Mouse (Mus musculus): ENCODE measurements at regions not wholly inside any gene's neighbourhood (a gene's known extent, or its start where the extent isn't known, plus 50 kb on each side); places are given as distances from the start of the nearest gene placed in this dataset.

DNA sequence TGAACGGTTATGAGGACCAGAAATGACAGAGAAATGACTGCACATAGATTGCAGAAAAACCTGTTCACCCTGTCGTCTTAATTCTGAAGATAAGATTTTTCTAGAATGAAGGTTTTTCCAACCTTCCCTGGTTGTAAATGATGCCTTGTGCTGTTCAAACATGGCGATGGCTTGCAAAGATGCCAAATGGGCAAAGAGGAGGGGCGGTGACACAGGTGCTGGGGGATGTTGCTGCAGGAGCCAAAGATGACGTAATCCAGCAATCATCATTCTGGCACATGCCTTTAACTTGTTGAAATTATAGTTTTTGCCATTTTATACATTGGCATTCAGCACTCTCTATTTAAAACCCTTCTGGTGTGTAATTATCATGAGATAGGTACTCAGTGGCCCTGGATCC is 263.8 kb downstream of the Gm9195 start:
- Histone ChIP-seq H3K27me3 (ENCODE audit: control insufficient read depth, insufficient read depth, low read length) (no peaks in the 10 kb centered on the region), H3K27ac (ENCODE audit: control insufficient read depth, insufficient read depth, low read length) (no peak overlapping the region), H3K4me1 (replicated peaks; ENCODE audit: control insufficient read depth, insufficient read depth, low read length) (no peaks in the 10 kb centered on the region), H3K36me3 (ENCODE audit: control insufficient read depth, insufficient read depth, low read length) (no peaks in the 10 kb centered on the region), H3K4me3 (ENCODE audit: control insufficient read depth, insufficient read depth, low read length) (no peak overlapping the region)
- 79% methylated on average over 5 of the region's 5 CpGs for WGBS
- no peak for DNase-seq
- TF ChIP-seq POLR2A (IDR thresholded peaks at IDR 0.05; ENCODE audit: control insufficient read depth, extremely low read depth, insufficient read depth, low read length, poor library complexity), result no peak
- no peak for TF ChIP-seq CTCF (IDR thresholded peaks at IDR 0.05; ENCODE audit: borderline replicate concordance, control insufficient read depth, extremely low read depth, insufficient read depth, low read length, poor library complexity)

DNA sequence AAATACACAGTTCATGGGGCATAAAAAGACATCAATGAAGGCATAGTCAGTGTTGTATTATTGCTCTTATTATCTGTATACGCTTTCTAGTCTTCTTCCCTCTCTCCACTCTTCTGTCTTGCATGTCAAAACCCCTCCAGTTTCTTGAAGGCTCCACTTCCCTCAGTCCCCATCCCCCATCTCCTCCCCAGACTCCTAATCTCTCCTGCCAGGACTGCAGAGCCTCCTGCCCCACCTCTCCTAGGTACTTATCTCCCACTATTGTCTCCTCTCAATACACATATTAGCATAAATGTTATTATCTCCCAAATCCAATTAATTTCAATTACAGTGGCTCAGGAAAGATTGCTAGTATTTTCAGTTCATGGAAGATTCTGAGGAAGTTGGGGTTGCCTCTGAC is 264.2 kb downstream of the Gm9195 start:
- no peak for DNase-seq
- Histone ChIP-seq H3K4me1 (replicated peaks; ENCODE audit: control insufficient read depth, insufficient read depth, low read length) (no peaks in the 10 kb centered on the region), H3K4me3 (ENCODE audit: control insufficient read depth, insufficient read depth, low read length) (no peak overlapping the region), H3K27ac (ENCODE audit: control insufficient read depth, insufficient read depth, low read length) (no peak overlapping the region), H3K36me3 (ENCODE audit: control insufficient read depth, insufficient read depth, low read length) (no peaks in the 10 kb centered on the region), H3K27me3 (ENCODE audit: control insufficient read depth, insufficient read depth, low read length) (no peaks in the 10 kb centered on the region)
- 81% methylated on average over 1 of the region's 1 CpGs for WGBS
- no peak for TF ChIP-seq CTCF (IDR thresholded peaks at IDR 0.05; ENCODE audit: borderline replicate concordance, control insufficient read depth, extremely low read depth, insufficient read depth, low read length, poor library complexity)
- TF ChIP-seq POLR2A (IDR thresholded peaks at IDR 0.05; ENCODE audit: control insufficient read depth, extremely low read depth, insufficient read depth, low read length, poor library complexity), result no peak

DNA sequence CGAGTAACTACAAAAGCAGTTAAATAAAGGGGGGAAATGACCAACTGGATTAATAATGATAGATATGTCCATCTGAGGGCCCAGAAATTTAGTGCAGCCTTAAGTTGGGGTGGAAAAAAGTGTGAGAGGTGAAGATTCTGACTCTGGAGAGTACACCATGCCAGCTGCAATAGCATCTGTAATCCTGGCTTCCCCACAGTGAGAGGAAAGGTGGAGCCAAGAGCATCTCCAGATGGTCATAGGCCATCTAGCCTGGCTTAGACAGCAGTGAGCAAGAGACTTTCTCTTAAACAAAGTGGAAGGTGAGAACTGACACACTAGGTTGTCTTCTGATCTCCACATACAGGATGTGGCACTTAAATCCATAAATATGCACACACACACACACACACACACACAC is 264.7 kb downstream of the Gm9195 start:
- DNase-seq, result no peak
- TF ChIP-seq CTCF (IDR thresholded peaks at IDR 0.05; ENCODE audit: borderline replicate concordance, control insufficient read depth, extremely low read depth, insufficient read depth, low read length, poor library complexity) (no peak), POLR2A (IDR thresholded peaks at IDR 0.05; ENCODE audit: control insufficient read depth, extremely low read depth, insufficient read depth, low read length, poor library complexity) (no peak)
- Histone ChIP-seq H3K36me3 (ENCODE audit: control insufficient read depth, insufficient read depth, low read length) (no peaks in the 10 kb centered on the region), H3K27me3 (ENCODE audit: control insufficient read depth, insufficient read depth, low read length) (no peaks in the 10 kb centered on the region), H3K4me3 (ENCODE audit: control insufficient read depth, insufficient read depth, low read length) (no peak overlapping the region), H3K27ac (ENCODE audit: control insufficient read depth, insufficient read depth, low read length) (no peak overlapping the region), H3K4me1 (replicated peaks; ENCODE audit: control insufficient read depth, insufficient read depth, low read length) (no peaks in the 10 kb centered on the region)
- 80% methylated on average over 1 of the region's 1 CpGs for WGBS

DNA sequence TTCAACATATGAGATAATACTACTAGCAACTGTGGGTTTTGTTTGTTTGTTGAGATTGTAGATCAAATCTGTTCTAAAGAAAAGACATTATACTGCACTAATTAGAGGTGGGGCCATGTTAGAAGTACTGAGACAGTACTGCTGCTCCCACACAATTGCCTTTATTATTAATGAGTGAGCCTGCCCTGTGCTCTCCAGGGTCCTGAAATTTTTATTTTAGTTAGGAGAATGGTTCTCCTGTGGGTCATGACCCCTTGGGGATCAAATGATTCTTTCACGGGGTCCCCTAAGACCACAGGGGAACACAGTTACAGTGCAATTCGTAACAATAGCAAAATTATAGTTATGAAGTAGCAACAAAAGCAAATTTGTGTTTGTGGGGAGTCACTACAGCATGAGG is 268.8 kb downstream of the Gm9195 start:
- Histone ChIP-seq H3K4me1 (replicated peaks; ENCODE audit: control insufficient read depth, insufficient read depth, low read length) (no peaks in the 10 kb centered on the region), H3K27me3 (ENCODE audit: control insufficient read depth, insufficient read depth, low read length) (no peaks in the 10 kb centered on the region), H3K36me3 (ENCODE audit: control insufficient read depth, insufficient read depth, low read length) (no peaks in the 10 kb centered on the region), H3K27ac (ENCODE audit: control insufficient read depth, insufficient read depth, low read length) (no peak overlapping the region), H3K4me3 (ENCODE audit: control insufficient read depth, insufficient read depth, low read length) (no peak overlapping the region)
- DNase-seq, result no peak
- no peak for TF ChIP-seq CTCF (IDR thresholded peaks at IDR 0.05; ENCODE audit: borderline replicate concordance, control insufficient read depth, extremely low read depth, insufficient read depth, low read length, poor library complexity)
- no peak for TF ChIP-seq POLR2A (IDR thresholded peaks at IDR 0.05; ENCODE audit: control insufficient read depth, extremely low read depth, insufficient read depth, low read length, poor library complexity)
- WGBS, result 41% methylated on average over 2 of the region's 2 CpGs

DNA sequence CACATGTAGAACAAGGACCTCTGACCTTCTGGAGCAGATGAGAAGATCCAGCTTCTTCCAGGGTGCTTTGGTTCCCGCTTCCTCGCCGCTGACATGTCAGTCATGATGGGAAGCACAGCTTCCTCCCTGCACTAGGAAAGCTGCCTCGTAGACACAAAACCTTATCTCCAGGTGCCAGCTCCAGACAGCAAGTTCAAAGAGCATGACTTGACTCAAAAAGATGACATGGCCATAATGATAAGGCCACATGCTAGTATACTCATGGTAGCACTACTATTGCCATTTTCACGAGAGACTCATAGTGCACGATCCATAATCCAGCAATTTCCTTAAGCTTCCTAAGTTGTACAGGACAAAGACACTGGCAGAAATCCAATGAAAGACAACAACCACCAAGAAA is 272.1 kb downstream of the Gm9195 start:
- Histone ChIP-seq H3K4me1 (replicated peaks; ENCODE audit: control insufficient read depth, insufficient read depth, low read length) (no peaks in the 10 kb centered on the region), H3K27me3 (ENCODE audit: control insufficient read depth, insufficient read depth, low read length) (no peaks in the 10 kb centered on the region), H3K27ac (ENCODE audit: control insufficient read depth, insufficient read depth, low read length) (no peak overlapping the region), H3K36me3 (ENCODE audit: control insufficient read depth, insufficient read depth, low read length) (no peaks in the 10 kb centered on the region), H3K4me3 (ENCODE audit: control insufficient read depth, insufficient read depth, low read length) (no peak overlapping the region)
- DNase-seq, result no peak
- TF ChIP-seq POLR2A (IDR thresholded peaks at IDR 0.05; ENCODE audit: control insufficient read depth, extremely low read depth, insufficient read depth, low read length, poor library complexity), result no peak
- TF ChIP-seq CTCF (IDR thresholded peaks at IDR 0.05; ENCODE audit: borderline replicate concordance, control insufficient read depth, extremely low read depth, insufficient read depth, low read length, poor library complexity), result no peak
- WGBS, result 88% methylated on average over 6 of the region's 6 CpGs

DNA sequence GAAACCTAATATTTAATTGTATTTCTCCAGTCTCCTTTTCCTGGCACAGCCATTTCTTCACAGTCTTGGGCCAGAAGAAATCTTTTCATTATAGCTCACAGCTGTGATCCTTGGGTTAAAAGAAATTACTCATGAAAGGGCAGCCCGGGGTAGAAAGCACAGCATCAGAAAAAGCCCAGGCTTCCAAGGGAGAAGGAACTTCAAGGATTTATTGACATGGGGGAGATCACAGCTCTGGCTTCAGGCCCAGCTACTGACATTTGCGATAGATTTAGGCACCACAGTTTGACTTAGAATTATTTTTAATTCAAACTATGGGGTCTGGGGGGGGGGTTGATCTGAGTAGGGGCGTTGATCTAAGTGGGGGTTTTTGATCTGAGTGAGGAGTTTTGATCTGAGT is 291.3 kb downstream of the Gm9195 start:
- no peak overlapping the region for H3K4me3 ChIP-seq (ENCODE audit: control insufficient read depth, insufficient read depth, low read length)
- WGBS, result 93% methylated on average over 3 of the region's 3 CpGs
- H3K27ac ChIP-seq (ENCODE audit: control insufficient read depth, insufficient read depth, low read length), result no peak overlapping the region
- no peak for DNase-seq
- no peaks in the 10 kb centered on the region for H3K36me3 ChIP-seq (ENCODE audit: control insufficient read depth, insufficient read depth, low read length)
- H3K27me3 ChIP-seq (ENCODE audit: control insufficient read depth, insufficient read depth, low read length), result no peaks in the 10 kb centered on the region; the same call in 1 of the 2 replicates
- no peaks in the 10 kb centered on the region for H3K4me1 ChIP-seq (replicated peaks; ENCODE audit: control insufficient read depth, insufficient read depth, low read length)
- TF ChIP-seq POLR2A (IDR thresholded peaks at IDR 0.05; ENCODE audit: control insufficient read depth, extremely low read depth, insufficient read depth, low read length, poor library complexity), result no peak
- TF ChIP-seq CTCF (IDR thresholded peaks at IDR 0.05; ENCODE audit: borderline replicate concordance, control insufficient read depth, extremely low read depth, insufficient read depth, low read length, poor library complexity), result no peak

DNA sequence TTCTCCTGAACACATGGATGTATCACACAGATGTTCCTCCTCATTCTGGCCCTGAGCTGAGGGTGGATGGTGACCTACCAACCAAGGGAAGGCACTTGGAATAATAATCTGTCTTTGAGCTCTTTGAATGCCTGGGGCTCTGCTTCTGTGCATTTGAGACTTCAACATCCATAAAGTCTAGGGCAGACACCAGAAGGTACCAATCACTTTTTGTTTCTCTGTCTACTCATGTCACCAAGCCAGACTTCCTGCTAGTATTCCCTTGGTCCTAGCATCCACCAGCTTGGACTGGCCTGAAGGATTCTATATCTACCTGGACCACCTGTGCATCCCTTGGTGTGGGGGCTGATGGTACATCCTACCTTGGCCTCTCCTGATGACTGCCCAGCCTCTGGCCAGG is 291.7 kb downstream of the Gm9195 start:
- Histone ChIP-seq H3K27ac (ENCODE audit: control insufficient read depth, insufficient read depth, low read length) (no peak overlapping the region), H3K4me3 (ENCODE audit: control insufficient read depth, insufficient read depth, low read length) (no peak overlapping the region), H3K36me3 (ENCODE audit: control insufficient read depth, insufficient read depth, low read length) (no peaks in the 10 kb centered on the region), H3K27me3 (ENCODE audit: control insufficient read depth, insufficient read depth, low read length) (no peaks in the 10 kb centered on the region; the same call in 1 of the 2 replicates), H3K4me1 (replicated peaks; ENCODE audit: control insufficient read depth, insufficient read depth, low read length) (no peaks in the 10 kb centered on the region)
- DNase-seq, result no peak
- no peak for TF ChIP-seq CTCF (IDR thresholded peaks at IDR 0.05; ENCODE audit: borderline replicate concordance, control insufficient read depth, extremely low read depth, insufficient read depth, low read length, poor library complexity)
- TF ChIP-seq POLR2A (IDR thresholded peaks at IDR 0.05; ENCODE audit: control insufficient read depth, extremely low read depth, insufficient read depth, low read length, poor library complexity), result no peak

All from thymus, adult 2 months (tissue).